Mouse (Mus musculus) skeletal muscle tissue, adult 2 months (tissue): ENCODE measurements around the gene Ppp2ca.
"Not testable (repeated sequence)": the region's sequence is repeated elsewhere in the genome, so short reads cannot be mapped to it uniquely, and the experiment has no call there.

Experiments
- DNase-seq: peaks from one replicate; pipeline ENCODE4 v3.0.0-alpha.2; 2012; ENCODE audit warnings: low read depth, low spot score

Ppp2ca gene

DNA sequence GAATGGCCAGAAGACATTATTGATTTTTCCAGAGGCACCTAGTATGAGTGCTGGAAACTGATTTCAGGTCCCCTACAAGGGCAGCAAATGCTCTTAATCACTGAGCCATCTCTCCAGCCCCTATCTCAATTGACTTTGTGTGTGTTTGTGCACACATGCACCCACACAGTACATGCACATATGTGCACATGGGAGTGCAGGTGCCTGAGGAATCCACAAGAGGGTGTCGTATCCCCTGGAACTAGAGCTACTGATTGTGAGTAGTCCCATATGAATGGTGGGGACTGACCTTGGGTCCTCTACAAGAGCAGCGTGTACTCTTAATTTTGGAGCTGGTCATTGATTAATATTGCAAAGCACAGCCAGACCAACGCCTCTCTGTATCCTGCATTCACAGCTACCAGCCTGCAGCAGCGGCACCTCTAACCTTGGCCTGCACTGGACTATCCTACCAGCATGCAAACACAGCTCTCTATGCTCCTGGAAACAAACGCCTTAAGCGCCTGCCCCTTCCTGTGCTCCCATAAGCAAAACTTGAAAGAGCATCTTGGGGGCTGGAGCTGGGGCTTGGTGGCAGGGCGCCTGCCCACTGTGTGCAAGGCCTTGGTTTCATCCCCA, 32.1 kb downstream of the Ppp2ca start:
- no peak for DNase-seq

- not testable (repeated sequence) for DNase-seq
Observed at GRCm38 (mm10) chr11:52143675-52144074, 45.2 kb downstream of the Ppp2ca start.

DNA sequence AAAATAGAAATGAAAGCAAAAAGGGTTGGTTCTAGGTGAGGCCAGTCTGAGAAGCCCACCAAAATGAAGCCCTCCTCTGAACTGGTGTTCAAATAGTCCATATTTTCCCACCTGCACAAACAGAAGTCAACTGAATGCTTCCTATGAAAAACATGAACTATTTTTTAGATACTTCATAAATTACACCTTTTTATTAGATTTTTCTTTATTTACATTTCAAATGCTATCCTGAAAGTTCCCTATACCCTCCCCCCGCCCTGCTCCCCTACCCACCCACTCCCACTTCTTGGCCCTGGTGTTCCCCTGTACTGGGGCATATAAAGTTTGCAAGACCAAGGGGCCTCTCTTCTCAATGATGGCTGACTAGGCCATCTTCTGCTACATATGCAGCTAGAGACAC, 46.9 kb downstream of the Ppp2ca start, which contains the start of gene Olfr1373:
TSS of gene Olfr1373 (minus strand) at position 101 of the 400 bp plus-strand sequence.
- not testable (repeated sequence) for DNase-seq

GRCm38 (mm10) chr11:52163926-52164325, 65.4 kb downstream of the Ppp2ca start:
- no peak for DNase-seq

DNA sequence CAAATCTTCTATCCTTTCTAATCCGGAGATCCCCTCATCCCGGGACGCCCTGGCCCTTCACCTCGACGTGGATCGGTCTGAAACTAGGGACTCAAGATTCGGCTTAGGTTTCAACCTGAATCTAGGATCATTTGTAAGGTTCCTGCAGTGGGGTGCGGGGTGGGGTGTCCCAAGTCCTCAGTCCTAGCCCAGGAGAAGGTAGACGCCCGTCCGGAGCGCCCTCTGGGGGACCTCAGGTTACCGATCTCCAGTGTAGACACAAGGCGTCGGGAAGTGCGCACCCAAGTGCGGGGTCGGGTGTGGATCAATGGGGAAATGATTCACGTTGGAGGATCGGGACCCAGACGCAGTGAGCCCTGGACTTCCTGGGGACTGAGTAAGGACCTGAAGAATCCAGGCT, 68.6 kb downstream of the Ppp2ca start:
- no peak for DNase-seq

GRCm38 (mm10) chr11:52167901-52168302, 69.4 kb downstream of the Ppp2ca start:
- DNase-seq = not testable (repeated sequence)

DNA sequence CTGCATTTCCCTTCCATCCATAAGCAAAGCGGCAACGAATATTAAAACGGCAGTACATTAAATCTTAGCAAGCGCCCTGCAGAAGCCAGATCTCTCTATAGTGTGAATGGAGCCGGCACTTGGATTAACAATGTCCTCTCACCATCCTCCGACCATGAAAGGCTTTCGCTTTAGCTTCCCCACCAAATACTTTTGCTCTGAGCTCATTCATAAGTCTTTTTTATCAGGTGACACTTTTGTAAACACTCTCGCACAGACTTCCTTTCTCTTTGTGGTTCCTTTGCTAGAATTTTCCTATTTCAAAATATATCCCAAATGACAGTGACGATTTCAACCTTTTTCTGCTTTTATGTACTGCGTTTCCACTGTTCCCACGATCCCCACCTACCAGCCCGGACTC, 70.0 kb downstream of the Ppp2ca start:
- DNase-seq = no peak
